Mouse (Mus musculus) erythroblast, embryonic 14.5 days (primary cell): Measurements from ENCODE around the gene Mbtps1.

ENCODE experiments used
- GATA1 ChIP-seq: IDR thresholded peaks from 2 replicates; pipeline ENCODE4 v1.6.1; 2012; ENCODE audit warnings: low read length, inconsistent platforms, mixed read lengths
- TAL1 ChIP-seq: IDR thresholded peaks from 3 replicates; pipeline ENCODE4 v1.6.1; 2012; ENCODE audit warnings: low read length, inconsistent platforms, mixed read lengths

GRCm38 (mm10) chr8:119511722-119512121, 46.8 kb downstream of the Mbtps1 start:
- TF ChIP-seq GATA1 (no peak), TAL1 (no peak)
